Mouse (Mus musculus) embryo, embryonic 11.5 days (tissue): ENCODE data around the gene Ccm2l.

Source experiments
- DNase-seq: peaks from one replicate; pipeline ENCODE4 v3.0.0-alpha.2; 2012; ENCODE audit warnings: low read depth, low spot score

Ccm2l gene

GRCm38 (mm10) chr2:153052700-153053351, 12.9 kb upstream of the Ccm2l start:
- DNase-seq: no peak

- DNase-seq: no peak
Observed at GRCm38 (mm10) chr2:153053896-153054295, 11.9 kb upstream of the Ccm2l start.

- no peak for DNase-seq
Observed at GRCm38 (mm10) chr2:153055270-153055920, 10.4 kb upstream of the Ccm2l start.

- DNase-seq: no peak
Observed at GRCm38 (mm10) chr2:153058365-153058764, 7.4 kb upstream of the Ccm2l start.

GRCm38 (mm10) chr2:153060216-153060615, 5.5 kb upstream of the Ccm2l start:
- DNase-seq: no peak

GRCm38 (mm10) chr2:153063394-153063793, 2.4 kb upstream of the Ccm2l start:
- DNase-seq: no peak

GRCm38 (mm10) chr2:153064190-153064970, 1.4 kb upstream of the Ccm2l start:
- DNase-seq: no peak

- DNase-seq: no peak
Observed at GRCm38 (mm10) chr2:153066991-153067390, 1.2 kb downstream of the Ccm2l start.

- no peak for DNase-seq
Observed at GRCm38 (mm10) chr2:153070762-153071490, 5.2 kb downstream of the Ccm2l start.

GRCm38 (mm10) chr2:153071491-153072184, 5.9 kb downstream of the Ccm2l start:
- no peak for DNase-seq

- DNase-seq: no peak
Observed at GRCm38 (mm10) chr2:153074651-153075050, 8.9 kb downstream of the Ccm2l start.

- DNase-seq: no peak
Observed at GRCm38 (mm10) chr2:153075961-153076360, 10.2 kb downstream of the Ccm2l start.

- peak; percentile 88 for DNase-seq
Observed at GRCm38 (mm10) chr2:153080841-153081523, 15.2 kb downstream of the Ccm2l start.

- no peak for DNase-seq
Observed at GRCm38 (mm10) chr2:153081866-153082265, 16.1 kb downstream of the Ccm2l start.

- DNase-seq: no peak
Observed at GRCm38 (mm10) chr2:153083275-153083674, 17.5 kb downstream of the Ccm2l start.

- DNase-seq: no peak
Observed at GRCm38 (mm10) chr2:153083824-153084223, 18.1 kb downstream of the Ccm2l start.

GRCm38 (mm10) chr2:153084261-153084976, 18.7 kb downstream of the Ccm2l start:
- DNase-seq: no peak

- DNase-seq: no peak
Observed at GRCm38 (mm10) chr2:153085556-153085955, 19.8 kb downstream of the Ccm2l start.

GRCm38 (mm10) chr2:153086166-153086565, 20.4 kb downstream of the Ccm2l start:
- DNase-seq: no peak

- DNase-seq: no peak
Observed at GRCm38 (mm10) chr2:153087091-153087490, 21.3 kb downstream of the Ccm2l start.
